Mouse (Mus musculus) lung, adult 18-20 months (tissue): ENCODE measurements around the gene Stil.

Experiments
- DNase-seq, 2 experiments: peaks; one replicate each; pipeline ENCODE4 v3.0.0; 2022; ENCODE audit warnings: mixed read lengths in 2 of 2

Gene Stil

DNA sequence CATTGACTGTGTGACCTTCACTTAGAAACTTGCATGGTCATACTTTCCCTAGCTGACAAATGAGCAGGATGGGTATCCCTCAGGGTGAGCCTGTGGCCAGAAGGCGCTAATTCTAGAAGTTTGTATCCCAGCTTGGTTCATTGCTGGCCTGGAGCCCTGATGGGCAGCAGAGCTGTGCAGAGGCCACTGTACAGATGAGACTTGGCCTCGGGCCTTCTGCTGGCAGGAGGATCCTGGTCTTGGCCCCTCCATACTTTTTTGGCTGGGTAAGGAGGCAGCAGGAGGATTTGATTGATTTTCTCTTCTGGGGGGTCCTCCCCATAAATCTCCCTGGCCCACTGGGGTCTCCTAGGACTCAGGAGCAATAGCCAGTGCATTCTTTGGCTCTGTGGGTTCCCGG lies 83.1 kb downstream of the Stil start:
- DNase-seq, result no peak

GRCm38 (mm10) chr4:115085522-115086095 lies 85.7 kb downstream of the Stil start:
- DNase-seq, result peak; percentile 57 to 61

- DNase-seq, result no peak
Measured at GRCm38 (mm10) chr4:115086257-115086656, 86.3 kb downstream of the Stil start.

GRCm38 (mm10) chr4:115086763-115087415 lies 86.9 kb downstream of the Stil start:
- DNase-seq, result peak in 1 of 2 experiments; percentile 38

DNA sequence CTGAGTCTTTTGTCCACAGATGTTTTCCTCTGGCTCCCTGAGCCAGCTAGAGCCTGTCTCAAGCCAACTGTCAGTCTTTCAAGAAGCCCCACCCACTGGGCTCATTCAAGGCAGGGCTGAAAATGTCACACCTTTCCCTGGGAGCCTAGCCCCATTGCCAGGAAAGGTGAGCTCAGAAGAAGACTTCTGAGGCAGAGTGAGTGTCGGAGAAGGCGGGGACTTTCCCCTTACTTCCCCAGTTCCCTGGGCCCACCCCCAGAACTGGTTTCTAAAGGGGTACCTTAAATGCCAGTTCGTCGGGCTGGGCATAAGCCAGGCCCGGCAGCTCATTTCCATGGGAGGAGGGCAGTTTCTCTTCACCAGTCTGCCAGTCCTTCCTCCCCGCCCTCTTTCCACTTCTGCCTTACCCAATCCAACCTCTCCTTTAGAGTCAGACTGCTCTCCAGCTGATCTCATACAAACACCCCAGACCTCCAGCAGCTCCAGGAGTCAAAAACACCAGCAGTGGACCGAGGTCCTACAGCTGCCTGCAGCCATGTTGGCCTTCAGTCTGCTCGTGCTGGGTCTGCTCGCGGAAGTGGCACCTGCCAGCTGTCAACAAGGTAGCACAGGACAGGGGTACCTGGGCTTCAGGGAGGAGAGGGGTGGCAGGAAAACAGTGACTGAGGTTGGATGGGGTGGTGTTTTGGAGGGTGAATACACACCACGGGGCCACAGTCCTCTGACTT lies 88.8 kb downstream of the Stil start, which contains the start of gene Pdzk1ip1:
Pdzk1ip1 (plus strand) TSS at position 98 of the 728 bp plus-strand sequence.
- peak; percentile 66 to 75 for DNase-seq

DNA sequence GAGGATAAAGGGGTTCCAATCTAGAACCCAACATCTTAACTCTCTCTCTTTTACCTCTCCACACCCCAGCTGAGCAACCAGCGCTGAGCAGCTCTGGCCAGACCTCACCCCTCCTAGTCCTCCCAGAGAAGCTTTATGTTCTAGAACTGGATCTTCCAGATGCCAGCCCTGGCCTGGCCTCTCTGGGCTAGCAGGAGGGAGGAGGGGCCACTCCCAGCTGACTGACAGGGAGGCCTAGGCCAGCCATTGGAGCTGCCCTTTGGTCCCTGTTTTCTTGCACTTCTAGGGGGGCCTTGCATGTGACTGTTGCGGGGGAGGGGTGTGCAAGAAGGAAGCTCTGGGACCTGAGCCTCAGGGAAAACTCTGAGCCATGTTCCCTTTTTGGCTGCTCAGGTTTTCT lies 90.6 kb downstream of the Stil start:
- peak; percentile 41 to 59 for DNase-seq

DNA sequence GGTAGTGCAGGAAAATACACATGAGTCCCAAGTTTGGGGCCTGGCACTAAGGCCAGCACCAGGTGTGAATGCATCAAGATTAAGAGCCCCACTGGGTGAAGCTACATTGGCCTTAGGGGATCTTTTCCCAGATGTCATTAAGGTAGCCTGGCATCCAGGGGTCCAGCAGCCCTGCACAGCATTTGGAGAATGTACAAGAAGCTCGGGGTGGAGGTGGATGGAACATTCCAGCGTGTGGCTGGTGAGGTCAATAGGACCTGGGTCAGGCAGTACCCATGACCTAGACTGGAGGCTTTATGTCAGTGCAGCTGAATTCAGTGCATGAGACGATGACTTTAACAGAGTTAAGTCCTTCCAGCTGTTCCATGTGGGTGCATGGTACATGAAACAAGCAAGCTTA lies 91.8 kb downstream of the Stil start:
- no peak for DNase-seq
